Mouse (Mus musculus): Measurements from ENCODE around the gene Pomt2.

DNA sequence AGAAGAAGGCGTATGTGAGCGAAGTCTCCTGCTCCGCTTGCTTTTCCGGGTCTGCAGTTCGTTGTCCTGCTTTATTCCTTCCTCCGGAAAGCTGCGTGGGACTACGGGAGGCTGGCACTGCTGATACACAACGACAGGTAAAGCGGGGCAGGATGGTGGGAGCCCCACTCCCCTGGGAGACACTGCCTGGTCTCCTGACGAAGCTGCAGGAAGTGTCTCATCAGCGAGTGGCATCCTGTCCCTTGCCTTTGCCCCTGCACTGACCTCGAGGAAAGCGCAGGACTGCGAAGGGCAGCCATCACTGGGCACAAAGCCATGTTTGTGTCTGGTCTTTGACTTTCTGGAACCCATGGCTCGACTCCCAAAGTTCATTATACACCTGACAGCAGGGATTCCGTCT lies 90.7 kb downstream of the Pomt2 start:
- no peak for TF ChIP-seq CTCF (IDR thresholded peaks at IDR 0.05; ENCODE audit: control insufficient read depth, insufficient read depth, low read length)
- TF ChIP-seq POLR2A (IDR thresholded peaks at IDR 0.05; ENCODE audit: borderline replicate concordance, control insufficient read depth, low read depth, low read length) = no peak
